Mouse (Mus musculus): ENCODE results near the gene Dars.

DNA sequence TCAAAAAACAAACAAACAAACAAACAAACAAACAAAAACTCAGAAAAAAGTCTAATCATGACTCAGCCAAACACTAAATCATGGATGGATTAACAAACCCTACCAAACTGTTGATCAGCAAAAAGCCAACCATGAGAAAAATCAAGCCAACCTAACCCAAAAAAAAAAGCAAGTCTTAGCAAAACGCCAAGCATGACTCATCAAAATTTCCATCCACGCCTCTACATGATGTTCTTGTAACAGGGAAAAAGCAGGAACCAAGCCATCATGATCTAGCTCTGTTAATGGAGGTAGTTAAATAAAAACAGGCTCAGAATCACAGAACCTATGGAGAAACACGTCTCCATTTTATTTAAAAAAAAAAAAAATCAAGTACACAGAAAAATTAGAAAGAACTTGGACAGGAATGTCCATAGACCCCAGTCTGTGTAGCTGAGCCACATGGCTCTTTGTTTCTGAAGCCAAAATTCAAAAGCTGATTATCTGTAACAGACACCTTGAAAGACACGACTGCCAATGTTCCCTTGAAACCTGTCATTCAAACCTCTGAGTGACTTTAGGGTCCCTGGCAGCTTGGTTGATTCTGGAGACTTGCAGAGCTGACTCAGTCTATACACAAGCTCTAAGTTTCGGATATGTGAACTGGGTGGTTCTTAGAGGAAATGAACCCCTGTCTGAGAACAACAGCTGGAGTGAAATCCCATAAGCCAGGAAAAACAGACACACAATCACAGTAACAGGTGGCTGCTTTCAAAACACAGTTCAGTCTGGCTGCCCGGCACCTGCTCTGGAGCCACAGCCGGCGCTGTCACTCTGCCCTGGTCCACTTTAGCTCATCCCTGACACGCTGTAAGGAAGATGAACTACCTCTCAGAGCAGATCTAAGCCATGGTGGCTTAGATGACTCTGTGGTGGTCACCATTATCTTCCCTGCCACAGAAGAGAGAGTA, 27.0 kb upstream of the Dars start:
- TF ChIP-seq CTCF (IDR thresholded peaks at IDR 0.05; ENCODE audit: extremely low read depth, insufficient read depth, insufficient read length, insufficient replicate concordance) (no peak), POLR2A (IDR thresholded peaks at IDR 0.05; ENCODE audit: low read depth, low read length) (no peak)
